Mouse (Mus musculus) ovary, adult 10 weeks (tissue): Measurements from ENCODE around the gene Ooep. TPM values are rescaled to one million over a fixed set of nuclear protein-coding genes. Genes with fewer than 3 reads are reported as not detected.

Experiments used
- polyA plus RNA-seq: library from polyadenylated mRNA; stranded (reverse); fragments of 350-450 nt; fragmentation: Illumina TruSeq; extraction: RNeasy Lipid Tissue Mini Kit (QIAGEN cat#74804); gene quantifications from one replicate; pipeline ENCODE4 v1.2.3, GENCODE M21; 2014

Gene Ooep
- 21.6 TPM for polyA plus RNA-seq

GRCm38 (mm10) chr9:78378113-78378785, at the start of gene Ooep:
Ooep (minus strand) TSS chr9:78378725.

GRCm38 (mm10) chr9:78395630-78396351, 17.3 kb upstream of the Ooep start, which contains the start of gene Ddx43:
Ddx43 (plus strand) TSS chr9:78395777.

GRCm38 (mm10) chr9:78367959-78368358, 10.6 kb downstream of the Ooep start, which contains the start of gene Dppa5a:
Dppa5a (minus strand) TSS chr9:78368177.

DNA sequence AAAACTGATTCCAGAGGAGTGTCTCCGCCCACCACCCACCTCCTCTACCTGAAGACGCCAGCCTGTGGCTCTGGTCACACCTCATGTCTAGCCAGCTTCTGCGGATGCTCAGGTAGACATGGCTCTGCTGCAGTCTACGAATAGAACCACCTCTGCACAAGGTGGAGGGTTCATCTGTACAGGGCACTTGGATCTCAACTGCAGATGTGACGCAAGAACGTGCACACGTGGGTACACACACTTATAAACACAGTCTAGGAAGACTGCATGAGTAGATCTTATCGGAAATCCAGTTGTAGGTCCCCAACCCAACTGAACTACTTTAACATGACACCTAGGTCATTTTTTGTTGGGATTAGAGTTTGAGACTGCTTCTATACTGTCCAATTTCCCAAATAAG, 22.9 kb downstream of the Ooep start, which contains the start of gene Gsta2:
Gsta2 (minus strand) TSS at position 178 of the 400 bp plus-strand sequence.

DNA sequence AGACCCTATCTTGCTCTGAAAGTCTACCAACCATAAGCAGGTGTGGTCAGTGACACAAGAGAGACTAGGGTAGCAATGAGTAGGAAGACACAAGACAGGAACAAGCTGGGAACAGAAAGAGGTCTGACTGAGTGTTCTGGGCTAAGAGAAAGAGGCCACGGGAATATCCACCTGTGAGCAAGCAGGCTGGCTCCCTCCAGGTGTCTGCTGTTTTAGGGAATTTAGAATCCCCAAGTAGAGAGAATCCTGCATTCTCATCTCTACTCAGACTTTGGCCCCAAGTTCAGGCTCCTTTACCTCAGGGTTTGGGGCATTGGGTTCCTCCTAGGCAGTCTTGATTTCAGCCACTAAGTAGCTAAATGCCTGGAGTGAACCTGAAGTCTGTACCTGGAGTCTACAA, 51.2 kb downstream of the Ooep start, which contains the start of gene Omt2b:
Omt2b (plus strand) TSS at position 301 of the 400 bp plus-strand sequence.

Other genes starting within 250 kb of the Ooep start
- 42.8 TPM for gene Gsta4, start 196.0 kb downstream of the Ooep start, polyA plus RNA-seq
- not detected for gene Gsta1, start 148.1 kb downstream of the Ooep start, polyA plus RNA-seq
- gene Gm3776, start 121.6 kb downstream of the Ooep start, polyA plus RNA-seq = not detected
- not detected for gene Gm10639, start 88.8 kb downstream of the Ooep start, polyA plus RNA-seq
- 49.9 TPM for gene Omt2a, start 63.9 kb downstream of the Ooep start, polyA plus RNA-seq
- gene Omt2b, start 51.1 kb downstream of the Ooep start, polyA plus RNA-seq = 111 TPM
- 29.7 TPM for gene Gsta2, start 22.9 kb downstream of the Ooep start, polyA plus RNA-seq
- 2.8 TPM for gene Dppa5a, start 10.5 kb downstream of the Ooep start, polyA plus RNA-seq
- gene Ddx43, start 17.1 kb upstream of the Ooep start, polyA plus RNA-seq = 0.20 TPM
- gene Cgas, start 64.5 kb upstream of the Ooep start, polyA plus RNA-seq = 5.2 TPM
- gene Mto1, start 69.5 kb upstream of the Ooep start, polyA plus RNA-seq = 14.9 TPM
- gene Gm17324, start 70.1 kb upstream of the Ooep start, polyA plus RNA-seq = not detected
- 6,126 TPM for gene Eef1a1, start 110.4 kb upstream of the Ooep start, polyA plus RNA-seq
- 25.3 TPM for gene Slc17a5, start 209.3 kb upstream of the Ooep start, polyA plus RNA-seq
- gene Cd109, start 236.8 kb upstream of the Ooep start, polyA plus RNA-seq = 7.1 TPM